Mouse (Mus musculus): ENCODE results near the gene Gm4756.

DNA sequence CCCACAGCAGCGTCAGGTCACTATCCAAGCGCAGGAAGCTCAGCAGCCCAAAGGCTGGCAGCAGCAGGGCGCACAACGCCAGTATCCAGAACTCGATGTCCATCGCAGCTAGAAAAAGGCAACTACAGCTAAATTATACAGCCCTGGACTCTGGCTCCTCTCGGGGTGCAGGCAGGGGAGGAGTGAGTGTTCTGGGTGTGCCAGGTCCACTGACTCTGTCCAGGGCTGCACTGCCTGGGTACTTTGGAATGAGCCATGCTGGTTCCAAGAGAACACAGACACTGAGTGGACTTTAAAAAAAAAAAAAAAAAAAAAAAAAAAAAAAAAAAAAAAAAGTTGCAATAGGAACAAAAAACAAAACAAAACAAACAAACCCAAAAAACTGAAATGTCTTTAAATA lies 20.7 kb downstream of the Gm4756 start:
- TF ChIP-seq CTCF (IDR thresholded peaks at IDR 0.05; ENCODE audit: control insufficient read depth, insufficient read depth, insufficient replicate concordance, low read depth, low read length) (no peak), POLR2A (IDR thresholded peaks at IDR 0.05; ENCODE audit: control insufficient read depth, low read depth, low read length) (no peak)

All from testis, adult 2 months (tissue).